Mouse (Mus musculus) layer of hippocampus, adult 11-12 months (tissue): ENCODE data around the gene Foxn2.
"Not testable (repeated sequence)": the region's sequence is repeated elsewhere in the genome, so short reads cannot be mapped to it uniquely, and the experiment has no call there.

Experiments
- DNase-seq: peaks from one replicate; pipeline ENCODE4 v3.0.0; 2022; ENCODE audit warnings: low spot score

Foxn2 gene

GRCm38 (mm10) chr17:88440285-88441000, at the start of gene Foxn2:
Gene Foxn2, plus strand, starts transcription at chr17:88440711.
- peak; percentile 89 for DNase-seq

DNA sequence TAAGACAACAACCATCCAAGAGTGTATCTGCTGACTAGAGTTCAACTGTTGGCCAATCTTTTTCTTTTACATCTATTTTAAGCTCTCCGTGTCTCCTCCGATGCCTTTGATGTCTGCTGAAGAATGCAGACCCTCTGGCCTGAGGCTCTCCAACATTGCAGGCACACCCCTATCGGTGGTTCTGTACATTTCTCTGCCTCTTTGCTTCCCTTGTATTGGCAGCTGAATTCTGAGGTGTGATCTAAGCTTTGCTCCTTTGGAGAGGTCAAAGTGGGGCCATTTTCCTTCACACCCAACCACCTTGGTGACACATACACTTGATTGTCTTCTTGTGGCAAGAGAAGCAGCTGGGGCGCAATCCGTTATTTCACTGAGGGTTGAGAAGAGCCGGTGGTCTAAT, 43.0 kb upstream of the Foxn2 start:
- no peak for DNase-seq

- DNase-seq = no peak
These were observed 42.4 kb upstream of the Foxn2 start for GRCm38 (mm10) chr17:88398090-88398489.

DNA sequence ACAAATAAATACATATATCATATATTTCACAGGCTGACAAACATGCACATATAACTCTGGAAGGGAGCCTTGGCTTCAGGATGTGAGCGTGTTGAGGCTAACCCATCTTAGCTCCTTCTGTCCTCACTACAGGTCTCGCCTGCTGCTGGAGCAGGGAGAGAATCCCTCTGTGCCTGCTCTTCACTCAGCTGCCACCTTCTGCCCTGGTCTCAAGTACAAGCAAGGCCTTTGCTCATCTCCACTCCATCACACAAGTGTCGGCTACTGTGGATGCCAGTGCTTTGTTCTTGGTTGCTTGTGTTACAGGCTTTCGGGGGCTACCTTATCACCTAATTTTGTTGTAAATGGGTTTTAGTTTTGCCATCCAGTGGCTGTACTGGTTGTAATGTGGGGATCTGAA, 41.7 kb upstream of the Foxn2 start:
- no peak for DNase-seq

- no peak for DNase-seq
These were observed 40.4 kb upstream of the Foxn2 start for GRCm38 (mm10) chr17:88400122-88400521.

- DNase-seq = no peak
These were observed 39.6 kb upstream of the Foxn2 start for GRCm38 (mm10) chr17:88400702-88401475.

DNA sequence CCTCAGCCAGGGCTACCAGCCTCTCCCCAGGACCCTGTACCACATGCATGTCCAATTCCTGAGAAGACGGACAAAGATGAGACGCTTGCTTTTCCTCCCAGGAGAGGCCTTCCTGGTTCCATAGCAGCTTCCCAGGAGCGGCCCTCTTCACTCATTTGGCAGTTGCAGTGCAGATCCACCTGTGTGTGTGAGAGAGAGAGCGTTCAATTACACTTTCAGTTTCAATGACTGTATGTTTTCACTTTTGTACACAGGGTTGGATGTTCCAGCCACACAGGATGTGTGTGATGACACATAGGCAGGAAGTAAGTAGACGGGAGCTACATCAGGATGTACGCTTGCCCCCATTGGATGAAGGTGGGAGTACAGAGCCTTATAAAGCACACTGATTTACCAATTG, 37.2 kb upstream of the Foxn2 start:
- DNase-seq = no peak

DNA sequence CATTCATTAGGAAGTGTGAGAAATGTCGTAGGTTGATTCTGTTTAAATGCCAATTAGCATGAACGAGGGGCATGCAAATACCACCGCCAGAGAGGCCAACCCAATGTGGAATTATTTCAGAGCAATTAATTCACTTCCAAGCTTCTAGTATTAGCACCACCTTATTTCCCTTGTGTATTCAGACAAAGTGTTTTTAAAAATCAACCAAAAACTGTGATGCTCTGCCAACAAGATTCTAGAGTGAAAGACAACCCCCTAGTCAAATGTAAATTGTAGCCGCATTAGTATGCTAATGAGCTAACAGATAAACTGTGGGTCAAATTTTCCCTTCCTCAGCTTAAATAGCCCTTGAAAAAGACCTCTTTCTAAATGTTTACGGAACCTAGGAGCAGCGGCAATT, 36.0 kb upstream of the Foxn2 start:
- DNase-seq = no peak

GRCm38 (mm10) chr17:88405076-88405475, 35.4 kb upstream of the Foxn2 start:
- DNase-seq = no peak

DNA sequence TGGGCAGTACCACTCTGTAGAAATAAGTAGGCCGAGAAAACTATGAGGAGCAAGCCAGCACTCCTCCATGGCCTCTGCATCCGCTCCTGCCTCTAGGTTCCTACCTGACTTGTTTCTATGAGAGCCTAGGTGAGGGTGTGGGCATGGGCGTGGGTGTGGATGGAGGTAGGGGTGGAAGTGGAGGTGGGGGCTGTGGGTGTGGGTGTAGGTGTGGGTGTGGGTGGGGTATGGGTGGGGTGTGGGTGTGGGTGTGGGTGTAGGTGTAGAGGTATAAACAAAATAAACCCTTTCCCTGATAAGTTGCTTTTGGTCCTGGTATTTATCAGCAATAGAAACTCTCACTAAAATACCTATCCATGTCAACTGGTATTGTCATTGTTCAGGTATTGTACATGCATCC, 30.8 kb upstream of the Foxn2 start:
- DNase-seq = no peak

- DNase-seq = no peak
These were observed 27.2 kb upstream of the Foxn2 start for GRCm38 (mm10) chr17:88413155-88413836.

DNA sequence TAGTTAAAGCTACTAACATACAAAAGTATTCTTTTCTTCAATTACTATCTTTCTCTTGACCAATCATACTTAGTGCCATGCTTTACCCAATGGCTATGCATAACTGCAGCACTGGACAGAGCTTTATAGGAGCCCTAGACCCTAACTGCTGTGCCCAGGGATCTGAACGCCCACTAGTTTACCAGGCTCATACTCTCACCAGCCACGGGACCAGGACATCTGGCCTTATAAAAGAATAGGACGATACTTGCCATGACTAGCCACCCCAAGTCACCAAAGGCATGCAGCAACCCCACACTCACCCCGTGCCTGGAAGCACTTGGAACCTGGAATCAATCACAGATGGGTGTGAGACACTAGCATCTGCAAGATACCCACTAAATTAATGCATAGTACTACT, 20.1 kb upstream of the Foxn2 start:
- no peak for DNase-seq

DNA sequence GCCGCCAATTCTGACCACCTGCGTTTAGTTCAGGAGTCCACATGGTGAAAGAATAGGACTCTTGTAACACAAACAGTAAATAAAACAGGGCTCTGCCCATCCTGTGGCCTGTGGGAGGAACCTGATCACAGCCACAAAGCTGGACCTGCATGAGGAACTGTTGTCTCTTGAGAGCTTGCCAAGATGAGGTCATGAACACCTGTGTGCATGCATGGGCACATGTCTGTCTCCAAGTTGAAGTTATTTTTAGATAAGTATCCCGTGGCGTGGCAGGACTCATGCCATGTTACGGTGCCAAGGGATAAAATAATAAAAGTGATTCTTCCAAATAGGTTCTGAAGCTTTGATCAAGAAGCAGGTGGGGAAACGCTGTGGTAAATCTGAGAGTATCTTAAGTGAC, 19.3 kb upstream of the Foxn2 start:
- no peak for DNase-seq

DNA sequence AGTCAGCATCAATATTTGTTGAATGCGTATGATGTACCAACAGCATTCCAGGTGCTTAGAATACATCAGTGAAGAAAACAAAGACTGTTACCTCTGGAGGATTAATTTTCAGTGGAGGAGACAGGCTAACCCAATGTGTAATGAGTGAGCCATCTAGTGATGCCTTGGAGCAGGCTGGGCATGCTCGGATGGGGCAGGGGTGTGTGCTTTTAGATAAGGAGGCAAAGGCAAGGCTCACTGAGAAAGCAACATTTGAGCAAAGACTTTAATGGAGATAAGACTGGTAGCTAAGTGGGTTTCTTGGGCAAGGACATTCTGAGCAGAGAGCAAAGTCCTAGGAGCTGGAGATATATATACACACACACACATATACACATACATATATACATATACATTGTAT, 9.8 kb upstream of the Foxn2 start:
- no peak for DNase-seq

- no peak for DNase-seq
These were observed 9.0 kb upstream of the Foxn2 start for GRCm38 (mm10) chr17:88431486-88431885.

DNA sequence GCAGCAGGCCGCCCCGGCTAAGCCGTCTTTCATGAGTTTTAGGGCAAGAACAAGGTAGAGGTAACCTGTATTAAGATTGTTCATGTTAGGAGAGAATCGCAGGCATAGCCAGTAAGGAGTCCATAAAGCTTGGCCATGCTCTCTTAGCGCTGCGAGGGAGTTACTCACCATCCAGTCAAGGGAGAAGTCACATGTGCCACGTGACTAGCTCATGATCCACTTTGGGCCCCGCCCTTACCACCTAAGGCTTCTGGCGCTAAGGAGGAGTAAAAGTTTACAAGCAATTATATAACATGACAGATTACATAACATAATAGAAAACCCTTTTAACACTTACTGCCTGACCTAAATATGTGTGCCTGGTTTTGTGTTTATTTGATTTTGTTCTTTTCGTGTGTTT, 8.5 kb upstream of the Foxn2 start:
- no peak for DNase-seq

DNA sequence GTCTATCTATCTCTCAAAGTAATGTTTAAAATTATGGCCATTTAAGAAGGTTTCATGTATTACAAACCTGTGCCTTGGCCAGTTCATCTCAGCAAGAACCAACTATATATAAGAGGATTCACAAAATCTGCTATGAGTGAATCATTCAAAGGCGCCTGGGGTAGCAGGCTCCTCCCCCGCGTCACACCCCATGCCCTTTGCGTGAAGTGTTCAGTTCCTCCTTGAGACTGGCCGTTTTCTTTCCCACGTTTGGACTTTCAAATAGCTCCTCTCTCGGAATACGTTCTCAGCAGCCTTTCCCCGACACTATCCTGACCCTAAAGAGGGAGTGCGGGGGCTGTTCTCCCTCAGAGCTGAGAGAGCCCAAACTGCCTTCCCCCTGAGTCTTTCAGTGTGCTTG, 5.2 kb upstream of the Foxn2 start:
- no peak for DNase-seq

- no peak for DNase-seq
These were observed 4.2 kb upstream of the Foxn2 start for GRCm38 (mm10) chr17:88436284-88436683.

DNA sequence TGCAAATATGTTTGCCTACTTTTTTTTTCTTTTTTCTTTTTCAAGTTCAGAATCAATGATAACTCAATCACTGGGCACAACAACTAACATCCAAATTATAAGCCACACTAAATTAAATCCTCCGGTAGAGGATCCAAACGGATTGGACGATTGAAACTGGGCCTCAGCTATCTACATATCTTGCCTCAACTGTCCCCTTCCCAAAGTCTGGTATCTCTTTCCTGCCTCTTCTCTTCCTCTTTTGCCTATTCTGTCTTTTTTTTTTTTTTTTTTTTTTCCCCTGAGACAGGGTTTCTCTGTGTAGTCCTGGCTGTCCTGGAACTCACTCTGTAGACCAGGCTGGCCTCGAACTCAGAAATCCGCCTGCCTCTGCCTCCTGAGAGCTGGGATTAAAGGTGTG, 3.8 kb upstream of the Foxn2 start:
- not testable (repeated sequence) for DNase-seq

DNA sequence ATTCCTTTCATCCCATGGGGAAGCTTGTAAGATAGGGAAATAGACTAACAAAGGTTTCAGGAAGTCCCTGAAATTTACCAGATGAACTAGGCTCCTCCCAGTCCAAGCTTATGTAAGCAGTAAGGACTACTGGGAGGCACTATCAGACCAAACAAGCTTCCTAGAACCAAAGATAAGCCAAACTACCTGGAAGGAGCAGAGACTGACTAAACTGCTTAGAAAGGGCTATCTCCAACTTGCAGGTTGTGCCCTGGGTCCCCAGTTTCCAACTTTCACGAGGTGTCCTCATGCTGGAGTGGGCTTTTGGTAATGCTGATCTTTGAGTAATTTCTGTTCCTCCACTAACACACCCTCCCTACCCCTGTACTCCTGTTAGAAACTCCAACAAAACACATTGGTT, 3.1 kb upstream of the Foxn2 start:
- DNase-seq = no peak

DNA sequence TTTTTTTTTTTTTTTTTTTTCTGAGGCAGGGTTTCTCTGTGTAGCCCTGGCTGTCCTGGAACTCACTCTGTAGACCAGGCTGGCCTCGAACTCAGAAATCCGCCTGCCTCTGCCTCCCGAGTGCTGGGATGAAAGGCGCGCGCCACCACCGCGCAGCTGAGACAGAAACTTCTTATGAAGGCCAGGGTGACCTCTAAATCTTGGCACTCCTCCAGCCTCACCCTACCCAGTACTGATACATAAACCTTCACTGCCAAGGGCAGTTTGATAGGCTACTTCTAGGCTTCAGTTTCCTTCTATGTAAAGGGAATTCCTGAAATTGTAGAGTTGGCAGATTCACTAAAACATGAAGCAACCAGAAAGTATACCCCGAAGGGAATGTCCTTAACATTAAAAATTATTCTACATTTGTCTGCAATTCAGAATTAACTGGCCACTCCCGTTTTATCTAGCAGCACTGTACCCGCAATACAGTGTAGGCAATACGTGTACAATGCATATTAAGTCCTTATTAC, 918 bp upstream of the Foxn2 start:
- DNase-seq = no peak

DNA sequence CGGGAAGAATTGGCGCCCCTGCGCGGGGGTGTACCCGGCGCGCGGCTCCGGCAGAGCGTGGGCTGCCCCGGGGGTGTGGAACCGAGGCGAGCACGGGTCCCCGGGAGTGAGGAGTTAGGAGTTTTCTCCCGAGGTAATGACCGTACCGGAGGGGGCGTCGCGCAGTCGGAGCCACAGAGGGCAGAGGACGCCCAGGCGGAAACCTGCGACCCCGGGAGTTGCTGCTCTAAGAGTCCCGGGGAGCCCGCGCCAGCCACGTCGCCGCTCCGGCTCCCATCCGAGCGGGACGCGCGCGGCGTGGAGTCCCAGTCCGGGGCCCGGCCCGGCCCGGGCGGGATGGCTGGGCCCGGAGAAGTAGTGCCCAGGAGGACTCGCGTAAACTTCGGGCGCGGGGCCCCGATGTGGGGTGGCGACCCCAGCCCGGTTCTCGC, 505 bp downstream of the Foxn2 start:
- DNase-seq = no peak
